Mouse (Mus musculus) hindbrain, embryonic 14.5 days (tissue): ENCODE measurements around the gene Gm45713. TPM values are rescaled to one million over a fixed set of nuclear protein-coding genes. Genes with fewer than 3 reads are reported as not detected.

Experiments used
- ATAC-seq: fragments of 200-750 bp; cut with Nextera tagmentation; 2 replicates; pipeline ENCODE4 v1.8.0; 2017; ENCODE audit warnings: moderate number of reproducible peaks, mild to moderate bottlenecking, moderate TSS enrichment, moderate library complexity; ENCODE audit not compliant: low FRiP score
- DNase-seq: peaks from one replicate; pipeline ENCODE4 v3.0.0-alpha.2; 2015; ENCODE audit warnings: low spot score
- H3K27ac ChIP-seq: fragments of 300-500 bp; sonication (generic); 2 replicates; pipeline ENCODE4 v1.5.1; 2014; ENCODE audit warnings: mild to moderate bottlenecking, moderate library complexity
- H3K27me3 ChIP-seq: fragments of 300-500 bp; sonication (generic); 2 replicates; pipeline ENCODE4 v1.6.1; 2014; ENCODE audit warnings: mild to moderate bottlenecking, low read length, mixed read lengths; ENCODE audit not compliant: control insufficient read depth, insufficient read depth
- H3K36me3 ChIP-seq: fragments of 300-500 bp; sonication (generic); replicated peaks from 2 replicates; pipeline ENCODE4 v1.6.1; 2014; ENCODE audit not compliant: control insufficient read depth, insufficient read depth
- H3K4me1 ChIP-seq: fragments of 300-500 bp; sonication (generic); replicated peaks from 2 replicates; pipeline ENCODE4 v1.6.1; 2014; ENCODE audit warnings: antibody characterized with exemption, low read length, mixed read lengths; ENCODE audit not compliant: control insufficient read depth, insufficient read depth
- H3K4me2 ChIP-seq: fragments of 300-500 bp; sonication (generic); replicated peaks from 2 replicates; pipeline ENCODE4 v1.6.1; 2014; ENCODE audit warnings: mild to moderate bottlenecking, moderate library complexity
- H3K4me3 ChIP-seq: fragments of 300-500 bp; sonication (generic); replicated peaks from 2 replicates; pipeline ENCODE4 v1.5.1; 2014; ENCODE audit warnings: mild to moderate bottlenecking, low read length
- H3K9ac ChIP-seq: fragments of 300-500 bp; sonication (generic); 2 replicates; pipeline ENCODE4 v1.6.1; 2014
- H3K9me3 ChIP-seq: fragments of 300-500 bp; sonication (generic); 2 replicates; pipeline ENCODE4 v1.6.1; 2016; ENCODE audit warnings: low read length; ENCODE audit not compliant: control insufficient read depth
- WGBS: fragments of 180-500 bp; shearing (Covaris S2); extraction: QIAGEN DNeasy Blood & Tissue Kit; methylation state at CpG from one replicate; pipeline ENCODE4 v1.1.7; 2014; 5-methylcytosine and 5-hydroxymethylcytosine counted together
- microRNA counts: library from miRNA; unstranded; fragments of <30 nt; microRNA quantifications from one replicate; lab custom pipeline; 2016
- microRNA-seq: library from miRNA; unstranded; fragments of <30 nt; microRNA quantifications from one replicate; pipeline ENCODE4, GENCODE M21; 2016
- polyA plus RNA-seq: library from polyadenylated mRNA; unstranded; fragments of >200 nt; fragmentation: Nextera tagmentation; extraction: Ambion mirVana; gene quantifications from 2 replicates; pipeline ENCODE4 v1.2.1, GENCODE M21; 2014

Gm45713 gene
- polyA plus RNA-seq, 1 experiment from 2014 or later, result not detected

DNA sequence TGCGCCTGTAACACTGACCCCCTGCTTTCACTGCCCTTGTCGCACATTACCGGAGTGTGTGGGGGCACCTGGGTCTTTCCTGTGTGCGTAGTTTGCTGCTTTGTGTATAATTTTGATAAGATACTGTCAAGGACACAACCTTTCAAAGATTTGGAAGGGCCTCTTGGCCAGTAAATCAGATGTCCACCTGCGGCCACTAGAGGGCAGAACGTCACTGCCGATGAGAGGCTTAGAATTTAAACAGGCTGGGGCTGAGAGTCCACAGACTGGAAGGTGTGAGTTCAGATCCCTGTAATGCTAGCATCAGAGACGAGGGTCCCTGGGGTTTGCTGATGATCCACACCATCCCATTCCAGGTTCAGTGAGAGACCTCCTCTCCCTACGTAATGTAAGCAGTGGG lies 57.5 kb downstream of the Gm45713 start:
- Histone ChIP-seq H3K9ac (no peak overlapping the region), H3K27ac (no peak overlapping the region), H3K9me3 (no peaks in the 10 kb centered on the region), H3K4me2 (no peak overlapping the region), H3K36me3 (peaks cover 18% of the 10 kb centered on the region; the same call in 1 of the 2 replicates), H3K4me1 (no peaks in the 10 kb centered on the region), H3K27me3 (no peaks in the 10 kb centered on the region), H3K4me3 (no peak overlapping the region)
- ATAC-seq (no peak), DNase-seq (peak; percentile 73)
- 39% methylated on average over 9 of the region's 9 CpGs for WGBS

DNA sequence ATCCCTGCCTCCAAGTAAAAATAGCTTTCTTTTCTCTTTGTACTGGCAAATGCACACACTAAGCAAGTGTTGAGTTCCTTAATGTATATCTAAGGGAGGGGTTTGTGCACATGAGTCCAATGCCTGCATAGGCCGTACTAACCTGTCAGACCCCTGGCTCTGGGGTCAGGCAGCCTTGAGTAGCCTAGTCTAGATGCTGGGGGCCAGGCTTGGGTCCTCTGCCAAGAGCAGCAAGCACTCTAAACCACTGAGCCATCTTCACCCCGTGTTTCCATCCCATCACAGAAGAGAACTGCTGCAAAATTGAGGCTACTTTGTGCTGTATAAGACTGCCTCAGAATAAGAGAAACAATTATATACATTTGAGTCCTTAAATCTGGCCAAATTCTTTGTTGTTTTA lies 58.2 kb downstream of the Gm45713 start:
- Histone ChIP-seq H3K4me2 (no peak overlapping the region), H3K27ac (no peak overlapping the region), H3K36me3 (peaks cover 18% of the 10 kb centered on the region; the same call in 1 of the 2 replicates), H3K9me3 (no peaks in the 10 kb centered on the region), H3K9ac (no peak overlapping the region), H3K4me3 (no peak overlapping the region), H3K4me1 (no peaks in the 10 kb centered on the region), H3K27me3 (no peaks in the 10 kb centered on the region)
- DNase-seq, result no peak
- 98% methylated on average over 2 of the region's 2 CpGs for WGBS
- no peak for ATAC-seq

DNA sequence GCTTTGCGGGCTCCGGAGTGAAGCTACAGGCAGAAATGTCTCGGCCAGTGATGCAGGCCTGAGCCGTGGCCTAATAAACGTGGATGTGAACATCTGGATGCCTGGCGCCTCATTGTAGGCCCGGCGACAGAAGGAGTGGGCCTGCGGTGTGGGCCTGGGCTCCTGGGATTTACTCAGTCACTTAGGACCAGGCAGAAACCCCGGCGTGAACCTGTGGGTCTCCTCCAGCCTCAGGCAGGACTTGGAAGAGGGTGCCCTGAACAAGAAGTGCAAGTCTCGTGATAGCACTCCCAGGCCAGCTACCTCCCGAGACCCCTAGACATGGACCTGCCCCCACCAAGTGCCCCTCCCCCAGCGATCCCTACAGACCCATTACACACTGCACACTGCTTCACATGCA lies 58.7 kb downstream of the Gm45713 start:
- Histone ChIP-seq H3K4me1 (no peaks in the 10 kb centered on the region), H3K36me3 (peaks cover 18% of the 10 kb centered on the region; the same call in 1 of the 2 replicates), H3K27ac (no peak overlapping the region), H3K4me3 (no peak overlapping the region), H3K4me2 (no peak overlapping the region), H3K9me3 (no peaks in the 10 kb centered on the region), H3K27me3 (no peaks in the 10 kb centered on the region), H3K9ac (no peak overlapping the region)
- ATAC-seq (no peak), DNase-seq (no peak)
- 88% methylated on average over 14 of the region's 14 CpGs for WGBS

DNA sequence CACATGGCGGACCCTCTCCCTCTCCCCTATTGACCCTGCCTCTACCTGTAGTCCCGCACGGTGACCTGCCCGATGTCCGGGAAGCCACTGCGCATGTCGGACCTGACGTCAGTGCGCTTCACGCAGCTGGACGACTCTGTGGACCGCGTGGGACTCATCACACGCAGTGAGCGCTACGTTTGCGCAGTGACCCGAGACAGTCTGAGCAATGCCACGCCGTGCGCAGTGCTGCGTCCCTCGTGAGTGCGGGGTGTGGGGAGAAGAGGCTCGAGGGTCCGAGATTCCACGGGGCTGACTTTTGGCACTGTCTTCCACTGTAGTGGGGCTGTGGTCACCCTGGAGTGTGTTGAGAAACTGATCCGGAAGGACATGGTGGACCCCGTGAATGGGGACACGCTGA lies 59.5 kb downstream of the Gm45713 start:
- DNase-seq (no peak), ATAC-seq (no peak)
- H3K4me3 ChIP-seq, result no peak overlapping the region
- H3K36me3 ChIP-seq, result peaks cover 18% of the 10 kb centered on the region; the same call in 1 of the 2 replicates
- no peak overlapping the region for H3K9ac ChIP-seq
- 91% methylated on average over 30 of the region's 30 CpGs for WGBS
- no peaks in the 10 kb centered on the region for H3K9me3 ChIP-seq
- H3K27ac ChIP-seq, result no peak overlapping the region
- H3K4me1 ChIP-seq, result no peaks in the 10 kb centered on the region
- no peak overlapping the region for H3K4me2 ChIP-seq
- no peaks in the 10 kb centered on the region for H3K27me3 ChIP-seq

MicroRNA genes within 50 kb of the gene (microRNA counts, 519-probe panel; counts per million panel counts)
- microRNA mmu-miR-150 (lab: Ali Mortazavi, UCI), result 4,447 counts per million, percentile 40 among the panel's probes with 10 or more counts

Small RNAs within 50 kb of the gene (microRNA-seq; reads per million reads assigned to microRNA genes)
- 156 reads per million, percentile 55 among the genes with 10 or more reads in this experiment for gene Mir150
- 16.5 reads per million, percentile 34 among the genes with 10 or more reads in this experiment for gene Mir5121
- gene Mir7055, result not detected

Other genes starting within 250 kb of the Gm45713 start
- 87.5 and 90.6 TPM in 2 replicates for gene Med25, start 243.5 kb downstream of the Gm45713 start, polyA plus RNA-seq
- 15.9 and 16.0 TPM in 2 replicates for gene Fuz, start 240.2 kb downstream of the Gm45713 start, polyA plus RNA-seq
- 123 and 135 TPM in 2 replicates for gene Ap2a1, start 206.7 kb downstream of the Gm45713 start, polyA plus RNA-seq
- gene Tsks, start 193.0 kb downstream of the Gm45713 start, polyA plus RNA-seq, result 0.14 and 0.33 TPM in 2 replicates
- gene Cpt1c, start 161.4 kb downstream of the Gm45713 start, polyA plus RNA-seq, result 53.3 and 53.8 TPM in 2 replicates
- 194 and 210 TPM in 2 replicates for gene Prmt1, start 149.7 kb downstream of the Gm45713 start, polyA plus RNA-seq
- gene Irf3, start 138.6 kb downstream of the Gm45713 start, polyA plus RNA-seq, result 52.1 and 56.9 TPM in 2 replicates
- gene Bcl2l12, start 137.5 kb downstream of the Gm45713 start, polyA plus RNA-seq, result 9.2 and 12.6 TPM in 2 replicates
- 59.7 and 61.9 TPM in 2 replicates for gene Scaf1, start 119.9 kb downstream of the Gm45713 start, polyA plus RNA-seq
- gene Rras, start 118.3 kb downstream of the Gm45713 start, polyA plus RNA-seq, result 14.2 and 15.2 TPM in 2 replicates
- gene Prr12, start 83.3 kb downstream of the Gm45713 start, polyA plus RNA-seq, result 16.5 and 16.8 TPM in 2 replicates
- 57.9 and 62.1 TPM in 2 replicates for gene Nosip, start 73.8 kb downstream of the Gm45713 start, polyA plus RNA-seq
- 12.8 and 13.9 TPM in 2 replicates for gene Prrg2, start 73.6 kb downstream of the Gm45713 start, polyA plus RNA-seq
- gene Rcn3, start 44.0 kb downstream of the Gm45713 start, polyA plus RNA-seq, result 77.7 and 93.3 TPM in 2 replicates
- gene Fcgrt, start 32.4 kb downstream of the Gm45713 start, polyA plus RNA-seq, result 37.7 and 40.5 TPM in 2 replicates
- 767 and 952 TPM in 2 replicates for gene Rps11, start 11.8 kb downstream of the Gm45713 start, polyA plus RNA-seq
- gene Rpl13a, start 7.5 kb downstream of the Gm45713 start, polyA plus RNA-seq, result 725 and 835 TPM in 2 replicates
- 1.7 and 1.8 TPM in 2 replicates for gene Flt3l, start 201 bp upstream of the Gm45713 start, polyA plus RNA-seq
- gene Pih1d1, start 18.1 kb upstream of the Gm45713 start, polyA plus RNA-seq, result 91.0 and 93.5 TPM in 2 replicates
- 16.0 and 21.3 TPM in 2 replicates for gene Aldh16a1, start 18.4 kb upstream of the Gm45713 start, polyA plus RNA-seq
- 0.47 and 0.48 TPM in 2 replicates for gene Slc17a7, start 27.7 kb upstream of the Gm45713 start, polyA plus RNA-seq
- not detected in 2 replicates for gene Gfy, start 43.3 kb upstream of the Gm45713 start, polyA plus RNA-seq
- gene Pth2, start 44.8 kb upstream of the Gm45713 start, polyA plus RNA-seq, result 0.83 TPM in 1 of 2 replicates, not detected in the other
- gene Ccdc155, start 68.7 kb upstream of the Gm45713 start, polyA plus RNA-seq, result 0.50 and 0.57 TPM in 2 replicates
- gene Dkkl1, start 75.9 kb upstream of the Gm45713 start, polyA plus RNA-seq, result 8.7 and 11.3 TPM in 2 replicates
- 37.7 and 48.0 TPM in 2 replicates for gene Tead2, start 79.5 kb upstream of the Gm45713 start, polyA plus RNA-seq
- gene Cd37, start 102.9 kb upstream of the Gm45713 start, polyA plus RNA-seq, result 0.94 and 1.2 TPM in 2 replicates
- gene Slc6a16, start 104.9 kb upstream of the Gm45713 start, polyA plus RNA-seq, result 0.33 and 0.67 TPM in 2 replicates
- gene Slc6a21, start 141.3 kb upstream of the Gm45713 start, polyA plus RNA-seq, result not detected in 2 replicates
- 7.8 and 9.3 TPM in 2 replicates for gene Trpm4, start 197.5 kb upstream of the Gm45713 start, polyA plus RNA-seq
- 0.20 and 0.41 TPM in 2 replicates for gene Hrc, start 199.1 kb upstream of the Gm45713 start, polyA plus RNA-seq
- 29.8 and 32.3 TPM in 2 replicates for gene Ppfia3, start 230.8 kb upstream of the Gm45713 start, polyA plus RNA-seq
- gene Lin7b, start 234.4 kb upstream of the Gm45713 start, polyA plus RNA-seq, result 34.8 and 37.9 TPM in 2 replicates